Mouse (Mus musculus) hindbrain, embryonic 10.5 days (tissue): ENCODE measurements at regions not wholly inside any gene's neighbourhood (a gene's known extent, or its start where the extent isn't known, plus 50 kb on each side); places are given as distances from the start of the nearest gene placed in this dataset.

Experiments
- DNase-seq: peaks from one replicate; pipeline ENCODE4 v3.0.0-alpha.2; 2017; ENCODE audit warnings: low spot score
- H3K27ac ChIP-seq: fragments of 300-500 bp; sonication (generic); 2 replicates; pipeline ENCODE4 v1.5.1; 2016; ENCODE audit warnings: mild to moderate bottlenecking, moderate library complexity
- H3K27me3 ChIP-seq: fragments of 300-500 bp; sonication (generic); 2 replicates; pipeline ENCODE4 v1.6.1; 2016; ENCODE audit warnings: mild to moderate bottlenecking; ENCODE audit not compliant: poor library complexity, insufficient read depth, severe bottlenecking
- H3K36me3 ChIP-seq: fragments of 300-500 bp; sonication (generic); 2 replicates; pipeline ENCODE4 v1.6.1; 2016; ENCODE audit warnings: mild to moderate bottlenecking, moderate library complexity
- H3K4me1 ChIP-seq: fragments of 300-500 bp; sonication (generic); replicated peaks from 2 replicates; pipeline ENCODE4 v1.6.1; 2016; ENCODE audit warnings: mild to moderate bottlenecking
- H3K4me3 ChIP-seq: fragments of 300-500 bp; sonication (generic); 2 replicates; pipeline ENCODE4 v1.5.1; 2016; ENCODE audit warnings: mild to moderate bottlenecking, moderate library complexity
- H3K9me3 ChIP-seq: fragments of 300-500 bp; sonication (generic); 2 replicates; pipeline ENCODE4 v1.6.1; 2016; ENCODE audit warnings: mild to moderate bottlenecking, moderate library complexity
- WGBS: fragments of 180-500 bp; shearing (Covaris S2); methylation state at CpG from one replicate; pipeline ENCODE4 v1.1.7; 2016; 5-methylcytosine and 5-hydroxymethylcytosine counted together

- 87% methylated on average over 3 of the region's 3 CpGs for WGBS
- DNase-seq: no peak
- Histone ChIP-seq H3K4me3 (no peak overlapping the region), H3K27me3 (0 out of 2 replicates have a peak, but pooled peaks cover 4% of the 10 kb centered on the region), H3K27ac (no peak overlapping the region), H3K4me1 (peaks cover 10% of the 10 kb centered on the region), H3K9me3 (no peaks in the 10 kb centered on the region), H3K36me3 (no peaks in the 10 kb centered on the region)
These were observed 54.0 kb upstream of the Jade2 start for GRCm38 (mm10) chr11:51911481-51911880.

GRCm38 (mm10) chr11:51915656-51916032 is 51.8 kb upstream of the Cdkn2aipnl start:
- H3K27me3 ChIP-seq: 0 out of 2 replicates have a peak, but pooled peaks cover 8% of the 10 kb centered on the region
- peak overlapping the region; percentile 74; the same call in 1 of the 2 replicates for H3K27ac ChIP-seq
- peaks cover 15% of the 10 kb centered on the region for H3K4me1 ChIP-seq
- no peaks in the 10 kb centered on the region for H3K9me3 ChIP-seq
- no peak for DNase-seq
- 13% methylated on average over 8 of the region's 8 CpGs for WGBS
- H3K4me3 ChIP-seq: peak overlapping the region; percentile 48
- H3K36me3 ChIP-seq: no peaks in the 10 kb centered on the region

GRCm38 (mm10) chr11:51916033-51916929 is 51.2 kb upstream of the Cdkn2aipnl start:
- DNase-seq: peak; percentile 53
- Histone ChIP-seq H3K27ac (peak overlapping the region; percentile 74), H3K36me3 (no peaks in the 10 kb centered on the region), H3K27me3 (0 out of 2 replicates have a peak, but pooled peaks cover 8% of the 10 kb centered on the region), H3K4me3 (peak overlapping the region; percentile 48), H3K4me1 (peaks cover 15% of the 10 kb centered on the region), H3K9me3 (no peaks in the 10 kb centered on the region)
- 1% methylated on average over 29 of the region's 29 CpGs for WGBS
